Mouse (Mus musculus) thymus, adult 18-20 months (tissue): ENCODE results near the gene Gpr21.
"Not testable (repeated sequence)": the region's sequence is repeated elsewhere in the genome, so short reads cannot be mapped to it uniquely, and the experiment has no call there.

ENCODE experiments used
- DNase-seq, 2 experiments: peaks; one replicate each; pipeline ENCODE4 v3.0.0; 2022; ENCODE audit warnings: mixed read lengths in 2 of 2

The Gpr21 gene

DNA sequence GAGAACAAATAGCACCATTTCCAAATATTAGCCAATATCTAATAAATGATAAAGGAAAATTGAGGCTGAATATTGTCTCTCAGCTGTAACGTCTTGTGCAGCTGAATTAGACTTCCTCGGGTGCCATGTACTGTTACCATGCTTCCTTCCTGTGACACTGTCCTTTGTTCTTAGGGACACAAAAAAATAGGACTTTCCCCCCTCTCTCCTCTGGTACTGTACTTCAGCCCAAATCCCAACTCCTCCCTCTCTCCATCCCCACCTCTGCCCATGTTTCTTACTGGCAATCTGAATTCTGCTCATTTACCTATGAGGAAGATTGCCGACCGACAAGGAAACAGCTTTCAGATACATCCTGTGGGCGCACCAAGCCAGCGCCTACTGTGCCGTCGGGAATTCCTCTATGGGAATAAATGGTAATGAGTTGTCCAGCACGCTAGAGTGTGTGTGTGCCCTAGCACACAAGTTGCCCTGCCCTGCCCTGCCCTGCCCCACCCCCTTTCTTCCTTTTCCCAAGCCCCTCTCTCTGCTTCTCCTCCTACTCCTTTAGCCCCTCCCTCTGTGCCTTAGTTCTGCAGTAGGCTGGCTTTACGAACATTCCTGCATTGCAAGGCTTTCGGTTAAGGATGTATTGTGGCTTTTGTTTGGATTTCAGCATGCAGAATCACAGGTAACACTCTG lies at the start of gene Gpr21:
Gene Gpr21, plus strand, starts transcription at position 303 of the 681 bp plus-strand sequence.
- DNase-seq, result no peak

GRCm38 (mm10) chr2:37479559-37479958 lies 36.6 kb upstream of the Gpr21 start:
- no peak for DNase-seq

DNA sequence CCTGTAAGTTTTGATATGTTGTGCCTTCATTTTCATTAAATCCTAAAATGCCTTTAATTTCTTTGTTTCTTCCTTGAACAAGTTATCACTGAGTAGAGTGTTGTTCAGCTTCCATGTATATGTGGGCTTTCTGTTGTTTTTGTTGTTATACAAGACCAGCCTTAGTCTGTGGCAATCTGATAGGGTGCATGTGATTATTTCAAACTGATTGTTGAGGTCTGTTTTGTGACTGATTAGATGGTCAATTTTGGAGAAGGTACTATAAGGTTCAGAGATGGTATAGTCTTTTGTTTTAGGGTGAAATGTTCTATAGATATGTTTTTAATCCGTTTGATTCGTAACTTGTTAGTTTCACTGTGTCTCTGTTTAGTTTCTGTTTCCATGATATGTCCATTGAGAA lies 36.1 kb upstream of the Gpr21 start:
- no peak for DNase-seq

- no peak for DNase-seq
Observed at GRCm38 (mm10) chr2:37484165-37484564, 32.0 kb upstream of the Gpr21 start.

GRCm38 (mm10) chr2:37485370-37485769 lies 30.8 kb upstream of the Gpr21 start:
- DNase-seq, result no peak

DNA sequence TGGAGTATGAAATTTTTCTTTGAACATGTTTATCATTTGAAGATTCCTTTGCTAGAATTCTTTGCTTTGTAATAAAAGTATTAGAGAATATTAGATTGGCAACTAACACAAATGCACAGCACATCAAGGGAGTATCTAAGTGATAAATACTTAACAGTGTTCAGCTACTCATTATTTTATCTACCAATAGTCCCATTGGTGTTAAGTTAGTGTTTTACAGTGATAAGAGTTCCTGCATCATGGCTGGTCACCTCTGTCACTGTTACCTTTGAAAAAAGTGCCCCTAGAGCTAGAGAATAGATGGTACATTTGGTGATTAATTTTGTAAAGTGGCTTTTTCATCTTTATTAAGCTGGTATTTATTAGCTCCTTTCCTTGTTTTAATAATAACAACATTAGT lies 29.7 kb upstream of the Gpr21 start:
- DNase-seq, result no peak

DNA sequence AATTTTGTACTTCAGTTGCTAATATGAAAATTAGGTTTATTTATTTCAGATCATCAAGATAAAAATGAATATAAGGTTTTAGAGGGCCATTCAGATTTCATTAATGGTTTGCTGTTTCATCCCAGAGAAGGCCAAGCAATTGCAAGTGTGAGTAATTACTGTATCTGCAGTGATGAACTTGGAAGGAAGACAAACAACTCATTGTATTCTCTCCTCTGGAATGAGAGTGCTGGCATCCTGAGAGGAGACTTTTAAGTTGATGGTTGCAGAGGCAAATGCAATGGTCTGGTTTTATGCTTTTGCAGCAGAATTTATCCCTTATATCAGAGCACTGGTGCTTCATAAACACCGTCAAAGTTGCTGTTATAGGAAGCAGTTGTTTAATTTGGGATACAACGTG lies 27.2 kb upstream of the Gpr21 start:
- DNase-seq, result no peak

- DNase-seq, result no peak
Observed at GRCm38 (mm10) chr2:37497321-37497720, 18.8 kb upstream of the Gpr21 start.

DNA sequence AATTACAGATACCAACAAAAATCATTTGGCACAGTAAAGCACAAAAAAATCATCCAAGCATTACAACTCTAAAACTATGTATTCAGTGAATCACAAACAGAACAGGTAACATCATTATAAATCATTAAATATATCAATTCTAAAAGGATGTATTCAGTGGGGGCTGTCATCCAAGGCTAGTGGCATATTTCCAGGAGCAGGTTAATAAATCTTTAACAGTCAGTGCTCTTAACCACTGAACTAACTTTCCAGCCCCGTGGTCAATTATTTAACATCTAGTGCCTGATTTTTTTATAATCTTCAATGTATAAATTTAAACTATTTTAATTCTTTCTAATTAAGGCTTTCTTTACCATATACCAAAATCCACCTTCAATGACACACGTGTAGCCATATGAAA lies 10.3 kb upstream of the Gpr21 start:
- not testable (repeated sequence) for DNase-seq

DNA sequence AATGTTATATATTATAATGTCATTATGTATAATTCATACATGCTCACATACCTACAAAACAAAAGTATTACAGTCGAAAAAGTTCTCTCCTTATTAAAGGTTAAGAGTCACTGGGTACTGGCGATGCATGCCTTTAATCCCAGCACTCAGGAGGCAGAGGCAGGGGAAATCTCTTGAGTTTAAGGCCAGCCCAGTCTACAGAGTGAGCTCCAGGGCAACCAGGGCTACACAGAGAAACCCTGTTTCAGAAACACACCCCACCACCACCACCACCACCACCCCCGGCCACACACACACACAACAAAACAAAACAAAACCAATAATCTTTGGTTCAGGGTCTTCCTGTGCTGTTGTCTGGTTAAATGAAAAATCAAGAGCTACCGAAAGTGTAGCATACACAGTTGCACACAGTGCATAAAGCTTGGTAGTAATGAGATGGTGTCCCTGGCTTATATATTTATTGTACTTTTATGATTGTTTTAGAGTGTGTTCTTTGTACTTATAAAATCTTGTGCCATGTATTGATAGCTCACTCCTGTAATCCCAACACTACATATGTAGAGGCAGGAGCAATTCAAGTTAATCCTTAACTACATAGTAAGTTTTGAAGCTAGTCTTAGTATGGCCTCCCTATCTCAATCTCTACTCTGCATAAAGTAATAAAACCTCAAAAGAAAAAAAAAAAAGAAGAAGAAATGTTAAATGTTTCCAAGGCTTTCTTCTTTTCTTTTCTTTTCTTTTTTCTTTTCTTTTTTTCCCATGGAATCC lies 4.8 kb upstream of the Gpr21 start:
- no peak for DNase-seq

- DNase-seq, result no peak
Observed at GRCm38 (mm10) chr2:37516922-37517462, 860 bp downstream of the Gpr21 start.

DNA sequence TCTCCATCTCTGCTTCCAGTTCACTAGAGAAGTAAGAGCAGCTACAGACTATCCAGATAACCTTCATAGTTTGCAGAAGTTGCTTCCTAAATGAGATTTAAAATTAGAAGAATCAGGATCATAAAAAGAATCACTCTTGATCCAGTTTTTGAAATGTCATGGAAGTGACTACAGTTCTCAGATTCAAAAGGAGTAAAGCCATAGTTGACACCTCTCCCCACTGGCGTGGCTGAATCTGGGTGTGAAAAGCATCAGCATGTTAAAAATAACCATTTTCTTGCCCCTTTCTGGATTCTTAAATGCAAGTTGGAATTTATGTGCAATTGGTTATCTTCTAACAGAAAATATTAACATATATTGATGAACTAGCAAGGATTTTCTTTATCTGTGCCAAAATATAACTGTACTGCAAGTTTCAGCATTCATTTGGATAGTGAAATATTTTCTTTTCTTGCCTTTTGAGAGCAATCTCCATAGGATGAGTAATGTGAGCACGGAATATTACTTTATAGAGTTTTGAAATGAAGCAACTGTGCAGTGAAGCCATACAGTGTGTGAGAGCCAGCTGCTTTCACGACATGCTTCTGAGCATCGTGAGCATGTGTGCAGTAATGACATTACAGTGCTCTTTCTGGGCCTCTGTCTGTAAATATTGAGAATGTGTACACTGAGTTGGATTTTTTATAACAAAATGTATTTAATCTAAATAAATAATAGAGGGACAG lies 2.6 kb downstream of the Gpr21 start:
- DNase-seq, result no peak

- DNase-seq, result no peak
Observed at GRCm38 (mm10) chr2:37519286-37519640, 3.1 kb downstream of the Gpr21 start.

- DNase-seq, result no peak
Observed at GRCm38 (mm10) chr2:37527587-37527986, 11.5 kb downstream of the Gpr21 start.

DNA sequence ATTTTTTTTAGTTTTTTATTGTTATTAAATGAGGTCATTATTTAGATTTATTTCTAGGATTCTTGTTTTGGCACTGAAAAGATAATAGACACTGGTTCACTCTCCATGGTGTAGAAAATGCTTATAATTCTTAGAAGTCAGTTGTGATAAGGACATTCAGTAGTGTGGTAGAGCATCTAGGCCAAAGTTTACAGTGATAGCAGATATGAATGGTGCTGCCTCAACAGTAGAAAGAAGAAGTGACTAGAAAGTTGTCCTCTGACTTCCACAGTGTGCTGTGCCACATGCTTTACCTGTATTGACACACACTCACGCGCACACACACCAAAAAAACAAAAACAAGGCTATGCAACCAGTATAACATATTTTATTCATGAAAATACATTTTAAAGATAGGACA lies 13.3 kb downstream of the Gpr21 start:
- no peak for DNase-seq

- DNase-seq, result no peak
Observed at GRCm38 (mm10) chr2:37530766-37531165, 14.6 kb downstream of the Gpr21 start.

DNA sequence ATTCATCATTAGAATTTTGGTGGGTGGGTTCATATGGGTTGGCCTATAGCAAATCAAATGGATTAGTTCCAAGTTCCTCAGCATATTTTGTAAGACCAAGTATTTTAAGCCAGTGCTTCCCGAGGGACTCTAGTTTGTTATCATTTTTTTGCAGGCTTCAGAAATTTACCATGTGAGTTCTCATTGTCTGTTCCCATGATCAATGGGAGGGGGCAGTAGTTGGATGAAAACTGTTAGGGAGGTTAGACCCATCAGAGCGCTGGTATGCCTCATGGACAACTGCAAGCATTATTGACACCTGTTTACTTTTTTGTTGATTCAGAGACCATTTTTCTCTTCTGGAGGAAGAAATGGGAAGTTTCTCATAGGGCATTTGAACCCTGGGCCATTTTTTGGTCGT lies 15.5 kb downstream of the Gpr21 start:
- DNase-seq, result no peak

DNA sequence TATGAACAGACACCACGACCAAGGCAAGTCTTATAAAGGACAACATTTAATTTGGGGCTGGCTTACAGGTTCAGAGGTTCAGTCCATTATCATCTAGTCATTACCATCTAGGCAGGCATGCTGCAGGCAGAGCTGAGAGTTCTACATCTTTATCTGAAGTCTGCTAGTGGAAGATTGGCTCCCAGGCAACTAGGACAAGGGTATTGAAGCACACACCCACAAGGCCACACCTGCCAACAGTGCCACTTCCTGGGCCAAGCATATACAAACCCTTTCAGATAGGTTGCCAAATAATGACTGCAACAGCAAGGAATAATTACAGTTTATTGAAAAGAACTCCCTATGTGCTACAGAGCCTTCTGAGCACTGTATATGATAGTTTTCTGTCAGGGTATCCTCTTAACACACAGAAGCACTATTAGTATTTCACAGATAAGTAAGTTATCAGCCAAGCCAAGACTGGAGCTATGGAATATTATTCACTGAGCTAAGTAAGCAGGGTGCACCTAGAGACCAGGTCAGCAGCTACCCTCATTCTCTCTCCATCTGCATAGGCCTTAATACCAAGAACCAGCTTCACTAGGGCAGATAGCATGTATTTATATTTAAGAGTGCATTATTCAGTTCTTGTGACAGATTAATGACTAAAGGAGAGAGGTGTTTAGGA lies 33.3 kb downstream of the Gpr21 start:
- no peak for DNase-seq

- no peak for DNase-seq
Observed at GRCm38 (mm10) chr2:37556366-37556765, 40.2 kb downstream of the Gpr21 start.

DNA sequence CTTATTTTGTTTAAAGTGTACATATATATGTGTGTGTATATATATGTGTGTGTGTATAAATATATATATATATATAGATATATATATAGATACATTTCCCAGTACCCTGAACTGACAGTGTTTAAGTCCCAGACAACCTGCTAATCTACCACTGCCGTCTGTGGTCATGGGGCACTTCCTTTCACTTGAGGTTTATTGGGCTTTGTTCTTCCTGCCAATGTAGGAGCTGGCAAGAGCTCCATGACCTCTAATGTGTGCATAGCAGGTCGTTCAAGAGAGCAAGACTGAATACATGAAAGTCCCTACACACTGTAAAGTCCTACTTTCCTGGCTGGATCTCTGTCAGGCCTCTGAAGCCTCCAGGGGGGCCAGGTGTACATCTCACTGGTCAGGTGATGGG lies 49.4 kb downstream of the Gpr21 start:
- DNase-seq, result no peak

DNA sequence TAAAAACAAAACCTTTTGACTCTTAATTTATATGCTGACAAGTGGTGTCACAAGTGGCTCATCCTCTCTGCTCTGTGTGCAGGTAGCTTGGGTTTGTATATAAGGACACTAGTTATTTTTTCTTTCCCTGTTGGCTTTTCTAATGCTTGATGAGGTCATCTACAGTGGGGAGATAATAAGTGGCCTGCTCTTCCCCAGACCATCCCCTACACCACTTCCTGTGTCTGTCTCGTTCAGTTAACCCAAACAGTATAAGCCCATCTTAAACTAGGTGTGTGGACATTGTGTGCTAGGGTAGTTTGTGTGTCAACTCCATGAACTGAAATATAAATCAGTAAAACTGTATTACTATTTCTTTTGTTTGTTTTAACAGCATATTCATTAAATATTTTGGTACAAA lies 49.9 kb downstream of the Gpr21 start:
- no peak for DNase-seq

DNA sequence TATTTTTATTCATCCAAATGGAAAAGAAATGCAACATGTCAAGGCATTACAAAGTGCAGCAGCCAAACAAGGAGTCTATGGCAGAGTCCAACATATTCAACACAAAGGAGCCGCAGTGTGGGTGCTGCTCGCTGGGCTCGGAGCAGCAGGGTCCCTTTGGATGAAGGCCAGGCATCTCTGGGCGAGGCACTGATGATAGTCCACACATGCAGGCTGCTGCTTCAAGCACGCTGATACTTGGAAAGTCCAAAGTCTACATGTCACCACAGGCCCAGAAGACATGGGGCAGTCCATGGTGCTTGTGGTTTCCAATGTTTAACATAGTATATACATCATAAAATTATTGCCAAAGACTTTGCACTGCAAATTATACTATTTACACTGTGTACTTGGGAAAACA lies 53.8 kb downstream of the Gpr21 start:
- DNase-seq, result no peak
